8 mouse cellular contexts compared by ENCODE assay signal in the genomic region with DNA sequence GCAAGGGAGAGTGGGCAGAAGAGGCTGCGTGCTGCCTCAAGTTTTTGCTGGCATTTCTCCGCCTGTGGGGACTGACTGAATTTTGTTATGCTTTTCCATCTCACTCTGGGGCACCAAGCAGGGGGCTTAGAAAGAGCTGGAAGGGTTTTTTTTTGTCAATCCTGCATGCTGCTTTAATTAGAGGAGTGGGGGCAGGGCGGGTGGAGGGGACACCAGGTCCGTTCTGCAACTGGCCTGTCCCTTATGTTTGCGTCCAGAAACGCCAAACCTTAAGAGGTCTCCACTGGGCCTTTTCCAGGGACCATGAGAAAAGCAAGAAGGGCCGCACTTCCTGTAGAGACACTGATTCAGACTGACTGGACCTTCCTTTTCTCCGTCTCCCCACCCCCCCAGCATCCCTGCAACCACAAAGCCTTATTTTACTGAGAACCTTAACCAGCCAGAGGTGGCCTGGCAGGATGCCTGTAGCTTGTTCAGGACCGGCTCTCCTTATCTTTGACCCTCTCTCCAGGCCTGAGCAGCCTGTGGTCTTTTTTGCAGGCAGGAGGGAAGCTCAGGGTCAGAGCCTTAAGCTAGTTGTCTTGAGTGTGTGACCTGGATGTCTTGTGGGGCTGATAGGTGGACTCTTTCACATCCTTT. TPM values are rescaled to one million over a fixed set of nuclear protein-coding genes. Genes with fewer than 3 reads are reported as not detected.
DNase-seq lines count a peak whose midpoint lies in the region; ATAC-seq and TF ChIP-seq lines count a peak whose summit lies in the region.

No protein-coding gene starts in this region.

- peaks cover 38% of the 10 kb centered on the region for H3K36me3 ChIP-seq in embryonic facial prominence, embryonic 15.5 days
- peaks cover 32% of the 10 kb centered on the region for H3K36me3 ChIP-seq in hindbrain, embryonic 15.5 days
- H3K36me3 ChIP-seq in midbrain, embryonic 14.5 days (ENCODE audit: control insufficient read depth, insufficient read depth, low read length), result peaks cover 44% of the 10 kb centered on the region

- intact Hi-C loops in left cerebral cortex, postnatal 4 days (cut with DNase I), result loop anchor here (5.0 kb wide), 1 partner anchor 249 kb away; no protein-coding TSS in a partner anchor
- intact Hi-C loops in left cerebral cortex, postnatal 14 days (cut with DNase I), result loop anchor here (5.0 kb wide), 1 partner anchor 249 kb away; no protein-coding TSS in a partner anchor

- no peak for ATAC-seq in embryonic facial prominence, embryonic 15.5 days (ENCODE audit: insufficient number of reproducible peaks, low FRiP score, low TSS enrichment, low read depth)
- ATAC-seq in hindbrain, embryonic 15.5 days (ENCODE audit: low FRiP score, low read depth), result no peak
- ATAC-seq in midbrain, embryonic 14.5 days (ENCODE audit: low FRiP score, low TSS enrichment), result no peak

- H3K4me3 ChIP-seq in embryonic facial prominence, embryonic 15.5 days (replicated peaks), result peak overlapping the region; percentile 99
- peak overlapping the region; percentile 96 for H3K4me3 ChIP-seq in hindbrain, embryonic 15.5 days
- peak overlapping the region; percentile 100 for H3K4me3 ChIP-seq in midbrain, embryonic 14.5 days (replicated peaks; ENCODE audit: low read depth, low read length)
- no peak overlapping the region for H3K4me3 ChIP-seq in lung, adult 2 months (replicated peaks; ENCODE audit: extremely low read depth, low read depth, low read length)

- H3K9me3 ChIP-seq in embryonic facial prominence, embryonic 15.5 days (replicated peaks), result no peaks in the 10 kb centered on the region
- no peaks in the 10 kb centered on the region for H3K9me3 ChIP-seq in hindbrain, embryonic 15.5 days
- H3K9me3 ChIP-seq in midbrain, embryonic 14.5 days (ENCODE audit: control insufficient read depth, low read length), result no peaks in the 10 kb centered on the region

- peak overlapping the region; percentile 99 for H3K27ac ChIP-seq in embryonic facial prominence, embryonic 15.5 days (replicated peaks)
- no peak overlapping the region for H3K27ac ChIP-seq in hindbrain, embryonic 15.5 days (replicated peaks)
- no peak overlapping the region for H3K27ac ChIP-seq in midbrain, embryonic 14.5 days (replicated peaks; ENCODE audit: low read depth, low read length)

- no peaks in the 10 kb centered on the region for H3K27me3 ChIP-seq in embryonic facial prominence, embryonic 15.5 days
- no peaks in the 10 kb centered on the region for H3K27me3 ChIP-seq in hindbrain, embryonic 15.5 days
- no peaks in the 10 kb centered on the region for H3K27me3 ChIP-seq in midbrain, embryonic 14.5 days (ENCODE audit: control insufficient read depth, insufficient read depth, low read length)

- no peak for TF ChIP-seq CTCF in lung, adult 2 months (IDR thresholded peaks at IDR 0.05; ENCODE audit: insufficient read depth, low read length)

- TF ChIP-seq POLR2A in lung, adult 2 months (IDR thresholded peaks at IDR 0.05; ENCODE audit: borderline replicate concordance, extremely low read depth, low read depth, low read length), result no peak

- peaks cover 56% of the 10 kb centered on the region for H3K4me1 ChIP-seq in embryonic facial prominence, embryonic 15.5 days
- H3K4me1 ChIP-seq in hindbrain, embryonic 15.5 days (replicated peaks), result peaks cover 56% of the 10 kb centered on the region
- H3K4me1 ChIP-seq in midbrain, embryonic 14.5 days (ENCODE audit: control insufficient read depth, insufficient read depth, low read length), result peaks cover 52% of the 10 kb centered on the region
- H3K4me1 ChIP-seq in lung, adult 2 months (ENCODE audit: control insufficient read depth, insufficient read depth, low read length), result peaks cover 18% of the 10 kb centered on the region

- H3K4me2 ChIP-seq in embryonic facial prominence, embryonic 15.5 days (replicated peaks), result peak overlapping the region; percentile 86
- H3K4me2 ChIP-seq in hindbrain, embryonic 15.5 days, result peak overlapping the region; percentile 85
- peak overlapping the region; percentile 96 for H3K4me2 ChIP-seq in midbrain, embryonic 14.5 days (ENCODE audit: low read length)

- WGBS in embryonic facial prominence, embryonic 15.5 days, result 10% methylated on average over 9 of the region's 9 CpGs
- WGBS in hindbrain, embryonic 15.5 days, result 22% methylated on average over 9 of the region's 9 CpGs
- WGBS in midbrain, embryonic 14.5 days, result 11% methylated on average over 9 of the region's 9 CpGs
- WGBS in lung, adult 2 months, result 68% methylated on average over 9 of the region's 9 CpGs

- peak overlapping the region; percentile 99 for H3K9ac ChIP-seq in embryonic facial prominence, embryonic 15.5 days
- peak overlapping the region; percentile 98 for H3K9ac ChIP-seq in hindbrain, embryonic 15.5 days
- peak overlapping the region; percentile 99 for H3K9ac ChIP-seq in midbrain, embryonic 14.5 days (replicated peaks; ENCODE audit: low read length)

- DNase-seq in left cerebral cortex, postnatal 4 days, result peak; percentile 23
- no peak for DNase-seq in left cerebral cortex, postnatal 14 days (ENCODE audit: low spot score in 2 of 2)
- no peak for DNase-seq in midbrain, embryonic 14.5 days
- no peak for DNase-seq in layer of hippocampus, postnatal 14 days (ENCODE audit: low spot score in 2 of 2)
- DNase-seq in spleen, postnatal 4 days (ENCODE audit: low spot score in 2 of 2), result no peak
- no peak for DNase-seq in lung, adult 2 months

RNA-seq across cellular contexts. Expression of a gene that starts 3.0 kb away (rescaled TPM):
- 100 to 1,000 TPM; 146 to 149 TPM for total RNA-seq in left cerebral cortex, postnatal 4 days (2021)
- total RNA-seq in left cerebral cortex, postnatal 14 days (2021), result 100 to 1,000 TPM; 109 to 115 TPM
- polyA plus RNA-seq in embryonic facial prominence, embryonic 15.5 days (2015; fragmentation: Nextera tagmentation; extraction: Ambion mirVana), result 136 and 137 TPM in 2 replicates
- polyA plus RNA-seq in hindbrain, embryonic 15.5 days (2015; fragmentation: Nextera tagmentation; extraction: Ambion mirVana), result 143 and 151 TPM in 2 replicates
- 147 and 187 TPM in 2 replicates for polyA plus RNA-seq in midbrain, embryonic 14.5 days (2014; fragmentation: Nextera tagmentation; extraction: Ambion mirVana)
- 100 to 1,000 TPM; 106 to 119 TPM for total RNA-seq in layer of hippocampus, postnatal 14 days (2021)
- 41.0 and 43.2 TPM in 2 replicates for polyA plus RNA-seq in lung, adult 2 months (2012; rRNA removed)
